Mouse (Mus musculus) neural tube, embryonic 14.5 days (tissue): Measurements from ENCODE around the gene Mecom. TPM values are rescaled to one million over a fixed set of nuclear protein-coding genes. Genes with fewer than 3 reads are reported as not detected.

Experiments used
- ATAC-seq: fragments of 200-750 bp; cut with Nextera tagmentation; 2 replicates; pipeline ENCODE4 v1.8.0; 2017; ENCODE audit warnings: low read depth, mild to moderate bottlenecking, moderate TSS enrichment, moderate library complexity
- H3K27ac ChIP-seq: fragments of 300-500 bp; sonication (generic); 2 replicates; pipeline ENCODE4 v1.5.1; 2014; ENCODE audit warnings: low read depth, mild to moderate bottlenecking, control low read depth, low read length, moderate library complexity, mixed read lengths
- H3K27me3 ChIP-seq: fragments of 300-500 bp; sonication (generic); 2 replicates; pipeline ENCODE4 v1.6.1; 2014; ENCODE audit warnings: low read length; ENCODE audit not compliant: control insufficient read depth, insufficient read depth
- H3K36me3 ChIP-seq: fragments of 300-500 bp; sonication (generic); 2 replicates; pipeline ENCODE4 v1.6.1; 2014; ENCODE audit warnings: low read length, mixed read lengths; ENCODE audit not compliant: control insufficient read depth, insufficient read depth
- H3K4me1 ChIP-seq: fragments of 300-500 bp; sonication (generic); 2 replicates; pipeline ENCODE4 v1.6.1; 2014; ENCODE audit warnings: low read length; ENCODE audit not compliant: control insufficient read depth, insufficient read depth
- H3K4me2 ChIP-seq: fragments of 300-500 bp; sonication (generic); 2 replicates; pipeline ENCODE4 v1.6.1; 2014; ENCODE audit warnings: mild to moderate bottlenecking, low read depth, low read length, control low read depth
- H3K4me3 ChIP-seq: fragments of 300-500 bp; sonication (generic); 2 replicates; pipeline ENCODE4 v1.5.1; 2014; ENCODE audit warnings: low read depth, low read length, control low read depth, mixed read lengths
- H3K9ac ChIP-seq: fragments of 300-500 bp; sonication (generic); replicated peaks from 2 replicates; pipeline ENCODE4 v1.6.1; 2014; ENCODE audit warnings: low read depth, mild to moderate bottlenecking, control low read depth, low read length, mixed read lengths
- H3K9me3 ChIP-seq: fragments of 300-500 bp; sonication (generic); 2 replicates; pipeline ENCODE4 v1.6.1; 2016; ENCODE audit warnings: low read length; ENCODE audit not compliant: control insufficient read depth
- WGBS: fragments of 180-500 bp; shearing (Covaris S2); extraction: QIAGEN DNeasy Blood & Tissue Kit; methylation state at CpG from one replicate; pipeline ENCODE4 v1.1.7; 2014; 5-methylcytosine and 5-hydroxymethylcytosine counted together
- polyA plus RNA-seq: library from polyadenylated mRNA; unstranded; fragments of >200 nt; fragmentation: Nextera tagmentation; extraction: Ambion mirVana; gene quantifications from 2 replicates; pipeline ENCODE4 v1.2.1, GENCODE M21; 2014

Gene Mecom
- polyA plus RNA-seq, 1 experiment from 2014 or later = 6.4 TPM

DNA sequence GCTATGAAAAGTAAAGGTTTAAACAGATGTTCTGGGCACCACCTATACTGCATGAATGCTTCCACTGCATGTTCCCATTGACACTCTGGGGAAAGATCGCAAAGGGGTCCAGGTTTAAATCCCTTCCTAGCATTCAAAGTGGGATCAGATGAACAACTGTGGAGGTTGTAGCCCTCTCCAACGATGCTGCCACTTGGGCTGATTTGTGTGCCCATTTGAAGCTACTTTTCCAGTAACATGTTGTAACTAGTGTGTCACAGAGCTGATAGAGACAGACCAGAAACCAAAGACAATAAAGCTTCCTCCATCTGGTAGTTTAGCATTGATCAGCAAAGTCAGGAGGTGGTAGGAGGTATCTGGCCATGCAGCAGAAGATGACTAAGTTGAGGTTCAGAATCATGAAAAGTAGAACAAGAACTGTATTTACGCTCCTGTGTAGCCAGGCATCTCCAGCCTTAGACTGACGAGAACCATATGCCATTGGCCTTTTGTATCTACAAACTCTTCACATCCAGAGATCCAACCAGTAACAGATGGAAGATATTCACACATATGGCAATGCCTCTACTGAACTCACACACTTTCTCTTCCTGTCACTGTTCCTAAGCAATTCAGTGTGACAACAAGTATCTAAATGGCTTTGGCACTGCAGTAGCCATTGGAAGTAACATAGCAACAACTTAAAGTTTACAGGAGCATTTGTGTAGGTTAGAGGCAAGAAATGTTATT is 299.0 kb downstream of the Mecom start:
- no peaks in the 10 kb centered on the region for H3K36me3 ChIP-seq
- ATAC-seq = no peak
- no peak overlapping the region for H3K9ac ChIP-seq
- H3K4me2 ChIP-seq = no peak overlapping the region
- WGBS = 90% methylated on average over 4 of the region's 4 CpGs
- no peaks in the 10 kb centered on the region for H3K27me3 ChIP-seq
- no peak overlapping the region for H3K4me3 ChIP-seq
- H3K27ac ChIP-seq = no peak overlapping the region
- no peaks in the 10 kb centered on the region for H3K9me3 ChIP-seq
- no peaks in the 10 kb centered on the region for H3K4me1 ChIP-seq

- Histone ChIP-seq H3K4me1 (no peaks in the 10 kb centered on the region), H3K4me2 (no peak overlapping the region), H3K27ac (no peak overlapping the region), H3K36me3 (no peaks in the 10 kb centered on the region), H3K9ac (no peak overlapping the region), H3K4me3 (no peak overlapping the region), H3K9me3 (no peaks in the 10 kb centered on the region), H3K27me3 (no peaks in the 10 kb centered on the region)
- no peak for ATAC-seq
- WGBS = 75% methylated on average over 5 of the region's 5 CpGs
Observed at GRCm38 (mm10) chr3:30247256-30247655, 300.6 kb downstream of the Mecom start.

DNA sequence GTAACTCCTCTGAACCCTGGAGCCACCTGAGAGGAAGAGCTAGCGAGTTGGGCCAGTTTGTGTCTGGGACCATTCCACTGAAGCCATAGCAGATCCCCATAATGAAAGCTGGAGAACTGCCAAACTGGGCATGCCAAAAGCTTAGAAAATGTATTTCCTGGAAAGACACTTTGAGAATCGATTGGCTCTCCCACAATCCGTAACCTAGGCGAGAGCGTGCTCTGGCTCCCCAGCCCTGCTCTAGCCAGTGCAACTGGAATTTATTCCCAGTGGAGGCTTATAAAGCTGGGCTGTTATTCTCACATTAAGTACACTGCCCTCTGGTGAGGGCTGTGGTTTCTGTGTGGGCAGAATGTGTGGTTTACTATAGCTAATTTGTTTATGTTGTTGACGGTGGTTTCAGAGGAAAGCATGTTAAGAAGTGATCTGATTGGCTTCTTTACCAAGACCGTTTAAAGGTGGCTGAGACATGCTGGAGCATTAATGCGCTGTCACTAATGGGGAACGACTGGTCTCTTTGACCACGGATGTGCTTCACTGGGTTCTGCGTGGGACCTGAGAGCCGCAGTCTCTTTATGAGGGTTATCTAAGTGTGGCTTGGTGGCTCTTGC is 301.3 kb downstream of the Mecom start:
- peak; percentile 65; the same call in 1 of the 2 replicates for ATAC-seq
- Histone ChIP-seq H3K27me3 (no peaks in the 10 kb centered on the region), H3K4me1 (no peaks in the 10 kb centered on the region), H3K4me3 (no peak overlapping the region), H3K27ac (no peak overlapping the region), H3K9ac (no peak overlapping the region), H3K9me3 (no peaks in the 10 kb centered on the region), H3K36me3 (no peaks in the 10 kb centered on the region), H3K4me2 (no peak overlapping the region)
- WGBS = 74% methylated on average over 12 of the region's 12 CpGs

- no peaks in the 10 kb centered on the region for H3K9me3 ChIP-seq
- no peaks in the 10 kb centered on the region for H3K4me1 ChIP-seq
- no peak overlapping the region for H3K4me2 ChIP-seq
- H3K9ac ChIP-seq = no peak overlapping the region
- no peak overlapping the region for H3K4me3 ChIP-seq
- no peaks in the 10 kb centered on the region for H3K36me3 ChIP-seq
- no peak overlapping the region for H3K27ac ChIP-seq
- WGBS = 86% methylated on average over 5 of the region's 5 CpGs
- H3K27me3 ChIP-seq = no peaks in the 10 kb centered on the region
- no peak for ATAC-seq
Observed at GRCm38 (mm10) chr3:30245950-30246349, 301.9 kb downstream of the Mecom start.

GRCm38 (mm10) chr3:30244401-30244871 is 303.4 kb downstream of the Mecom start:
- ATAC-seq = no peak
- Histone ChIP-seq H3K27ac (no peak overlapping the region), H3K4me2 (no peak overlapping the region), H3K4me1 (no peaks in the 10 kb centered on the region), H3K27me3 (no peaks in the 10 kb centered on the region), H3K9me3 (no peaks in the 10 kb centered on the region), H3K4me3 (no peak overlapping the region), H3K9ac (no peak overlapping the region), H3K36me3 (no peaks in the 10 kb centered on the region)
- 38% methylated on average over 7 of the region's 7 CpGs for WGBS

DNA sequence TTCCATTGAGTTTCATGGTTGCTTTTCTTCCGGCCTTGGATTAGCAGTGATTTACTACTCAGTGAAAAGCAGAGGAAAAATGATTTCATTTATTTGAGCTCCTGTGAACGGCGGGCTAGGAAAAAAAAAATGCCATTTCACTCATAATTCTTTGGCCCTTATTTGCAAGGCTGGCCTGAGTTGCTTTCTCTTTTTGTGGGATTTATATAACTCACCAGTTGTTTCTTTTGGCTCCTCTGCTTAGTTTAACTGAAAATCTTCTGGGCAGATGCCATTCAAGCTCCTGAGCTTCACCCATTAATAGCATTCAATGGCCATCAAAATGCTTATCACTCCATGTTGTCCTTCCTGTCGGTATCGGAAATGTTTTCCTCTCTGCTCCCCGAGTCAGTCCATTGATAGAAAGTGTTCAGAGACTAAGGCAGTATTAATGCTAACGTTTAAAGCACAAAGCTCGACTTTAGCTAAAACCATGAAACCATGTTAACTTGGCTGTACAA is 304.0 kb downstream of the Mecom start:
- Histone ChIP-seq H3K4me3 (no peak overlapping the region), H3K36me3 (no peaks in the 10 kb centered on the region), H3K27ac (no peak overlapping the region), H3K4me1 (no peaks in the 10 kb centered on the region), H3K27me3 (no peaks in the 10 kb centered on the region), H3K4me2 (no peak overlapping the region), H3K9me3 (no peaks in the 10 kb centered on the region), H3K9ac (no peak overlapping the region)
- no peak for ATAC-seq
- 72% methylated on average over 8 of the region's 8 CpGs for WGBS

GRCm38 (mm10) chr3:30239416-30239815 is 308.4 kb downstream of the Mecom start:
- Histone ChIP-seq H3K4me1 (no peaks in the 10 kb centered on the region), H3K4me3 (no peak overlapping the region), H3K9me3 (no peaks in the 10 kb centered on the region), H3K27ac (no peak overlapping the region), H3K9ac (no peak overlapping the region), H3K27me3 (no peaks in the 10 kb centered on the region), H3K4me2 (no peak overlapping the region), H3K36me3 (no peaks in the 10 kb centered on the region)
- no peak for ATAC-seq
- 88% methylated on average over 1 of the region's 1 CpGs for WGBS

DNA sequence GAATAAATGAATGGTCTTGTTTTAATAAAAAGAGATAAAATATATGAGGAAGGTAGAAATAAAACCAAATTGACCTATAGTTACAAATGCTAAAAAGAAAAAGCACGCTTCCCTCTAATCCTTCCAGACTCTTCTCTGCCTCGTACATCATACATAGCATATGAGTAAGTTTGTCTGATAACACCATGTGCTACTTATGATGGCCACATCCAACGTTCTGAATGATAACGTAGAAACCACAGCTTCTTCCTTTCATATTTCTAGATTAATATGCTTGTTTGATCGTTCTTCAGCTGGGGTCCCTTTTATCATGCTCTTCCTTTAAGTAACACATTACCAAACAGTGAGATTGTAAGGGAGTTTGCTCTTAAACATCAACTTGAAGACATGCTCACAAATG is 310.3 kb downstream of the Mecom start:
- WGBS = 96% methylated on average over 5 of the region's 5 CpGs
- no peak overlapping the region for H3K27ac ChIP-seq
- no peak for ATAC-seq

GRCm38 (mm10) chr3:30234018-30234417 is 313.8 kb downstream of the Mecom start:
- H3K4me1 ChIP-seq = no peaks in the 10 kb centered on the region
- no peak overlapping the region for H3K9ac ChIP-seq
- no peak for ATAC-seq
- no peak overlapping the region for H3K4me2 ChIP-seq
- H3K27me3 ChIP-seq = no peaks in the 10 kb centered on the region
- H3K4me3 ChIP-seq = no peak overlapping the region
- WGBS = 81% methylated on average over 1 of the region's 1 CpGs
- no peak overlapping the region for H3K27ac ChIP-seq
- no peaks in the 10 kb centered on the region for H3K9me3 ChIP-seq
- no peaks in the 10 kb centered on the region for H3K36me3 ChIP-seq

More for the DNA sequence above, 310.3 kb downstream of the Mecom start:
- H3K36me3 ChIP-seq = no peaks in the 10 kb centered on the region
- H3K9ac ChIP-seq = no peak overlapping the region
- no peaks in the 10 kb centered on the region for H3K9me3 ChIP-seq
- H3K4me3 ChIP-seq = no peak overlapping the region
- no peaks in the 10 kb centered on the region for H3K4me1 ChIP-seq
- no peaks in the 10 kb centered on the region for H3K27me3 ChIP-seq
- no peak overlapping the region for H3K4me2 ChIP-seq
